Mouse (Mus musculus) frontal cortex, adult 2 months (tissue): ENCODE measurements around the gene Efna2. TPM values are rescaled to one million over a fixed set of nuclear protein-coding genes. Genes with fewer than 3 reads are reported as not detected.
A peak's percentile ranks its signal among the peaks of the same experiment; 100 is the strongest.

Source experiments
- DNase-seq, 2 experiments: peaks; one replicate each; pipeline ENCODE4 v3.0.0; 2022; ENCODE audit warnings: low spot score in 1 of 2; ENCODE audit errors: extremely low spot score in 1 of 2
- polyA plus RNA-seq: library from polyadenylated mRNA; depleted of rRNA; stranded (reverse); fragments of >200 nt; gene quantifications from 2 replicates; pipeline ENCODE4 v1.2.3, GENCODE M21; 2012; rRNA removed

Gene Efna2
- polyA plus RNA-seq, 1 experiment: 8.2 TPM

DNA sequence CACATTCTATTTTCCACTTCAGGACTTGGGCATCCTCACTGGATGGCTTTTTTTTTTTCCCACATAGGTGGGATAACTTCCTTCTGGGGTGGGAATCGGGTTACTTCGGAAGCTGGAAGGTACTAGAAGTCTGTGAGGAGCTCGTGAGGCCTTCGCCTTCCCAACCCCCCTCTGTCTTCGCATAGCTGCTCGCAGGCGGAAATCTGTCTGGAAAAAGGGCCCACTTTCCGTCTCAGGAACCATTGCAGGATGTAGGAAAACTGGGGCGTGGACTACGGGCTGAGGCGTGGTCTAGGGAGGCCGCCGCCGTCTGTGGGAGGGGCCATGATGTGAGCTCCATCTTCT lies 46.8 kb downstream of the Efna2 start:
- no peak for DNase-seq

- peak; percentile 98 to 99 for DNase-seq
Measured at GRCm38 (mm10) chr10:80226416-80227165, 47.3 kb downstream of the Efna2 start, which contains the start of gene Mum1. Gene Mum1, plus strand, starts transcription at chr10:80226434.

- no peak for DNase-seq
Measured at GRCm38 (mm10) chr10:80227166-80227539, 47.9 kb downstream of the Efna2 start.

- DNase-seq: no peak
Measured at GRCm38 (mm10) chr10:80227877-80228775, 48.8 kb downstream of the Efna2 start.

GRCm38 (mm10) chr10:80236145-80236825 lies 57.0 kb downstream of the Efna2 start:
- no peak for DNase-seq

- DNase-seq: no peak
Measured at GRCm38 (mm10) chr10:80237020-80237419, 57.7 kb downstream of the Efna2 start.

- DNase-seq: no peak
Measured at GRCm38 (mm10) chr10:80238306-80238705, 59.0 kb downstream of the Efna2 start.

Other genes starting within 250 kb of the Efna2 start
- gene Wdr18, start 219.3 kb upstream of the Efna2 start, polyA plus RNA-seq: 63.2 and 65.9 TPM in 2 replicates
- gene Grin3b, start 208.8 kb upstream of the Efna2 start, polyA plus RNA-seq: 0.17 and 0.38 TPM in 2 replicates
- 181 and 193 TPM in 2 replicates for gene Tmem259, start 195.2 kb upstream of the Efna2 start, polyA plus RNA-seq
- 9.8 and 10.4 TPM in 2 replicates for gene Cnn2, start 190.9 kb upstream of the Efna2 start, polyA plus RNA-seq
- gene Abca7, start 183.0 kb upstream of the Efna2 start, polyA plus RNA-seq: 12.4 and 13.0 TPM in 2 replicates
- gene Arhgap45, start 162.8 kb upstream of the Efna2 start, polyA plus RNA-seq: 5.3 and 7.1 TPM in 2 replicates
- 200 and 205 TPM in 2 replicates for gene Polr2e, start 139.7 kb upstream of the Efna2 start, polyA plus RNA-seq
- 867 and 914 TPM in 2 replicates for gene Gpx4, start 132.3 kb upstream of the Efna2 start, polyA plus RNA-seq
- gene Sbno2, start 73.9 kb upstream of the Efna2 start, polyA plus RNA-seq: 26.6 TPM in 2 replicates
- gene Stk11, start 63.7 kb upstream of the Efna2 start, polyA plus RNA-seq: 93.8 and 96.3 TPM in 2 replicates
- gene Atp5d, start 40.9 kb upstream of the Efna2 start, polyA plus RNA-seq: 606 and 673 TPM in 2 replicates
- gene Cbarp, start 38.6 kb upstream of the Efna2 start, polyA plus RNA-seq: 252 and 288 TPM in 2 replicates
- 36.5 and 43.7 TPM in 2 replicates for gene Midn, start 31.2 kb upstream of the Efna2 start, polyA plus RNA-seq
- 212 and 226 TPM in 2 replicates for gene Cirbp, start 13.5 kb upstream of the Efna2 start, polyA plus RNA-seq
- 14.3 and 15.8 TPM in 2 replicates for gene 1600002K03Rik, start 6.5 kb upstream of the Efna2 start, polyA plus RNA-seq
- 32.4 and 37.9 TPM in 2 replicates for gene Mum1, start 47.0 kb downstream of the Efna2 start, polyA plus RNA-seq
- gene Ndufs7, start 69.6 kb downstream of the Efna2 start, polyA plus RNA-seq: 380 and 448 TPM in 2 replicates
- 29.1 and 31.9 TPM in 2 replicates for gene Gamt, start 81.5 kb downstream of the Efna2 start, polyA plus RNA-seq
- 76.6 and 86.3 TPM in 2 replicates for gene Dazap1, start 82.0 kb downstream of the Efna2 start, polyA plus RNA-seq
- gene Rps15, start 113.0 kb downstream of the Efna2 start, polyA plus RNA-seq: 2,217 and 2,507 TPM in 2 replicates
- 46.2 and 52.2 TPM in 2 replicates for gene Apc2, start 116.5 kb downstream of the Efna2 start, polyA plus RNA-seq
- gene 2310011J03Rik, start 141.1 kb downstream of the Efna2 start, polyA plus RNA-seq: 41.6 and 44.3 TPM in 2 replicates
- gene Pcsk4, start 150.0 kb downstream of the Efna2 start, polyA plus RNA-seq: 9.4 TPM in 2 replicates
- 4.9 and 6.0 TPM in 2 replicates for gene Reep6, start 150.5 kb downstream of the Efna2 start, polyA plus RNA-seq
- 5.6 and 7.3 TPM in 2 replicates for gene Adamtsl5, start 168.9 kb downstream of the Efna2 start, polyA plus RNA-seq
- 24.9 and 33.3 TPM in 2 replicates for gene Plk5, start 177.0 kb downstream of the Efna2 start, polyA plus RNA-seq
- 17.2 and 17.7 TPM in 2 replicates for gene Mex3d, start 208.2 kb downstream of the Efna2 start, polyA plus RNA-seq
- 200 and 215 TPM in 2 replicates for gene Mbd3, start 220.1 kb downstream of the Efna2 start, polyA plus RNA-seq
- gene Uqcr11, start 227.3 kb downstream of the Efna2 start, polyA plus RNA-seq: 1,306 and 1,773 TPM in 2 replicates